Mouse (Mus musculus) spleen, postnatal 10 days (tissue): ENCODE data around the gene Pnkd.
"Not testable (repeated sequence)": the region's sequence is repeated elsewhere in the genome, so short reads cannot be mapped to it uniquely, and the experiment has no call there.

Source experiments
- DNase-seq, 2 experiments: peaks; one replicate each; pipeline ENCODE4 v3.0.0; 2021 to 2022; ENCODE audit warnings: low spot score in 2 of 2

The Pnkd gene

DNA sequence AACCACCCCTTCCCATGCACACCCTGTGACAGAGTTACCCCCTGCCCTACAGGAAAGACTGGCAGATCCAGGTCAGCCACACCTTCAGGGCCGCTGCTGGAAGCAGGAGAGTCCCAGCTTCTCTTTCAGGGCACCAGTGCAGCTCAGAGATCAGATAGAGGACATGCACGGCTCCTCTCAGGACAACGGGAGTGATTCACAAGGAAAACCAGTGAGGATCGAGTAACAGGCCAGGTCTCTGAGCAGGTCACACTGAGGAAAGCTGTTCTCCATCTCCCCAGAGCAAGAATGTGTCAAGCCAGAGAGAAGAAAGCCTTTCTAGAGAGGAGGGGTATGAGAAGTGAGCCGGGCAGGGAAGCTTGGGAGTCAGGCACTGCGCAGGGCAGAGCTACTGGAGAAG, 11.7 kb downstream of the Pnkd start:
- DNase-seq = no peak

DNA sequence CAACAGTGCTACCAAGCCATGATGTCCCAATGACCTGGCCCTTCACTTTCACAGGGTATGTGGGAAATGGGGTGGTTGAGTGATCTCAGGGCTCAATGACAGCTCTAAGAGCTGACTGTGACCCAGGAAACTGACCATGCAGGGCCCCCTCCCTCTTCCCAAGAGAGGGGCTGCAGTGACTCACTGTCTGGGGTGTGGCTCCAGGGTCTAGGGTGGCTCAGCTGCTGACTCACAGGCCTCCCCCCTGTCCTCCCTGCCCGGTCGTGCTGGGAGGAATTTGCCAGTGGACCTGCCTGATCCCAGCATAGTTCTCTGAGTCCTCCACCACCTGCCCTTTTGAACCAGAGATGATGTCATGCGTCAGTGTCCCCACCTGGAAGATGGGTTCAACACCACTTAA, 12.5 kb downstream of the Pnkd start:
- no peak for DNase-seq

GRCm38 (mm10) chr1:74298157-74298750, 13.5 kb downstream of the Pnkd start:
- DNase-seq = no peak

GRCm38 (mm10) chr1:74298996-74299395, 14.3 kb downstream of the Pnkd start:
- DNase-seq = no peak

- no peak for DNase-seq
Observed at GRCm38 (mm10) chr1:74300347-74301110, 15.8 kb downstream of the Pnkd start.

DNA sequence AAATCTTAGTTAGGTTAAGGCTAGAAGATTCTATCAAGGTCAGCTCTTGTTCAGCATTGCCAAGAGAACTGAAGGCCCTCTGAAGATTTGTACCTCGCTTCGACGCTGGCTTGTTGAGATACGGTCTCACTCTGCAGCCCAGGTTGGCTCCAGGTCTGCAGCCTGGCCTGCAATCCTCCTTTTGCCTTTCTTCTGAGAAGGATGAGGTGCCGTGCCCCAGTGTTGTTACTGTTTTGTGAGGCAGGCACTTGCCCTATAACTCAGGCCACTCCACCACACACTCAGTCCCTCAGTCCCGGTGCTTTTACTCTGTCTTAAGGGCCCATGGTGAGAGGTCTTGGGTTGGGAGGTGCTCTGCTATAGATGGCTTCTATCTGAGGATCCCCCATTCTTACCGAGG, 17.5 kb downstream of the Pnkd start:
- no peak for DNase-seq

GRCm38 (mm10) chr1:74302835-74303234, 18.1 kb downstream of the Pnkd start:
- DNase-seq = peak in 1 of 2 experiments; percentile 8

DNA sequence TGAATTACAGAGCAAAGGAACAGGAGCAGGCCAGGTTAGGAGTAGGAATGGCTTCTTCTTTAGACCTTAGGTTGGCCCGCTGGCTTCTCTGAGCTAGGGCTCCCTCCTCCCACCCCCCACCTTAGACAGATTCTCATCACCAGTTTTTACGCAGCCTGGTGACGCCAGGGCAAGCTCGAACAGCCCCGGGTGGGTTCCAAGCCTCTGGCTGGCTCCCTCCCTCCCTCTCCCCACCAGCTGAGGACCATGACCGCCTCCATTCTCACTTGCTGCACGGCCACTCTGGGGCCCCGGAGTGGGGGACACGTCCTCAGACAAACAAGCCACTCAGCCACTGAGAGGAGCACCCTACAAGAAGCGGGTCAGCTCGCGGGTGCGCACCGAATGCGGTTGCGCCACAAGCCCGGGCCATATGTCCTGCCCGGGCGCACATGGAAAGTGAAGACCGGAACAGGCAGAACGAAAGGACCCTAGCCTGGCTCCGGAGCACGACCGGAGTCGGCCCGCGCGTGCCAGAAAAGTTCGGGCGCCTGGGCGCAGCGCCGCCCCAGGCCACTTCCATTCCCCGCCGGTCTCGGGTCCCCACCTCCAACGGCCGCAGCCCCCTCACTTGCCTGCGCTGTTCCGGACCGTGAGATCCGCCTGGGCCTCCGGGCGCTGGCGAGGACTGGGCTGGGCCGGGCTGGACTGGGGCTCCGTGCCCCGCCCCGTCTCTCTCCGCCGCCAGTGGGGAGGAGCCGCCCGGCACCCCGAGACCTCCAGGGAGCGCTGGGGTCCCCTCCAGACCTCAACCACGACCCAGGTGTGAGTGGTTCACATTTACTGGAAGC, 19.0 kb downstream of the Pnkd start:
- DNase-seq = peak; percentile 58 to 71

GRCm38 (mm10) chr1:74304339-74304790, 19.6 kb downstream of the Pnkd start:
- DNase-seq = no peak

DNA sequence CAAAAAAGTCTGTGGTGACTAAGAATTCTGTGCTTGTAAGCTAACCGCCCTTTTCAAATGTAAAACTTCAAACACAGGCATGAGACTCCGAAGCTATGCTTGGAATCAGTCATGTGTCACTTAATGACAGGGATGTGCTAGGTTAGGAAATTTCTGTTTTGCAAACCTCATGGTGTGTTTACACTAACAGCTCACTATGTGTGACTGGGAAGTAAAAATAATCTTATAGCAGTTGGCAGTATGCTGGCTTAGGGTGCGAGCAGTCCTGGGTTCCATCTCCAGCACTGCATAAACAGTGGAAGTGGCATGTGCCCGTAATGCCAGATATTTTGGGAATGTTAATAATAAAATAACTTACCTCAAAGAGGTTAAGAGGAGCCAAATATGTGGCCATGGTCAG, 20.2 kb downstream of the Pnkd start:
- no peak for DNase-seq

GRCm38 (mm10) chr1:74305522-74305921, 20.8 kb downstream of the Pnkd start, which contains the start of gene Tmbim1:
TSS of gene Tmbim1 (minus strand) at chr1:74305622.
- DNase-seq = no peak

- DNase-seq = no peak
Observed at GRCm38 (mm10) chr1:74307146-74307545, 22.4 kb downstream of the Pnkd start.

DNA sequence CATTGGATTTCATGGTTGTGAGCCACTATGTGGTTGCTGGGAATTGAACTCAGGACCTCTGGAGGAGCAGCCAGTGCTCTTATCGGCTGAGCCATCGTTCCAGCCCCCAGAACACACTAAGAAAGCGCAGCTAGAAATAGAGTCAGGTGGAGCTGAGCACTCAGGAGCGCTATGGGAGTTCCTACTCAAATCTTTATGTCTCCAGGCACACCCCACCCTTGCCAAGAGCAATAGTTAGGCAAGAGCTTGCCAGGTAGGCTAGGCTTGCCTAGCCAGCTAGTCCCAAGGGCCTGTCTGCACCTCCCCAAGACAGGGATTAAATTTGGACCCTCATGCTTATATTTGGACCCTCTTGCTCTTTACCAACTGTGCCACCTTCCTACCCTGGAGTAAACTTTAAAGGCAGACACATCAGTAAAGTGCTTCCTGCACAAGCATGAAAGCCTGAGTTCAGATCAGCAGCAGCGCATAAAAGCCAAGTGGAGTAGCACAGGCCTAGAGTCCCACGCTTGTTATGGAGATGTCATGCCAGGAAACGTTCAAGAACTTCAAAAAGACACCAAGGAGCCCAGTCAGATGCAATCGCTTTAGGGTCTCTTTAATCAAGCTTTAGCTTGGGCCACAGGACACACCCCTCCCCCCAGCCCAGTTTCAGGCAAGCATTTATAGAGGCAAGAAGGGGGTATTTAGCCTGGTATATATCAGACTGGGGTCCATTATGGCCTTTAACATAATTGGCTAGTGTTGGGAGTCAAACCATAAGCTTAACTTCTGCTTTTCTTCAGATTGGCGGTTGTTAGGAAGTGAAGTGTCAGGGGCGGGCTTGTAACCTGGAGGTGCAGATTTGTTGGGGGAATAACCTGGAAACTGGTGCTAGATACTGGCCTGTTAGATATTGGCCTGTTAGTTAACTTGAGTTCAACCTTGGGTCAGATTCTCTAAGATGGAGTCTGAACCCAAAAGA, 23.6 kb downstream of the Pnkd start:
- no peak for DNase-seq

DNA sequence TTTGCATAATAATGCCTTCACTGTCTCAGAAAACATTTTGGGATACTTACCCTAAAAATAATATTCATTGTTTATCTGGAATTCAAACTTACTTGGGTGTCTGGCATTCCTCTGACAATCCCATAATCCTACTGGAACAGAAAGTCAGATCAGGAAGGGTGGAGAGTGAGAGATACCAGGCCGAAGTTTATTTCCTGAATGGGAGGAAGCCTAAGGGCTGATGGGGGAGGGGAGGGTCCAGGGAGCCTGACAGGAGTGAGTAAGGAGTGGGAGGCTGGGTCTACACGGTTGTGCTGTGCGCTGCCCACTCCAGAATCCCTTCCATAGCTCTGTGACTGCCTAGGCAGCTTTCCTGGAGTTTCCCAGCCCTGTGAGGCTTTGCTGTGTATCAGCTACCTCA, 25.0 kb downstream of the Pnkd start:
- DNase-seq = no peak

- DNase-seq = peak in 1 of 2 experiments; percentile 57
Observed at GRCm38 (mm10) chr1:74313049-74313692, 28.4 kb downstream of the Pnkd start.

DNA sequence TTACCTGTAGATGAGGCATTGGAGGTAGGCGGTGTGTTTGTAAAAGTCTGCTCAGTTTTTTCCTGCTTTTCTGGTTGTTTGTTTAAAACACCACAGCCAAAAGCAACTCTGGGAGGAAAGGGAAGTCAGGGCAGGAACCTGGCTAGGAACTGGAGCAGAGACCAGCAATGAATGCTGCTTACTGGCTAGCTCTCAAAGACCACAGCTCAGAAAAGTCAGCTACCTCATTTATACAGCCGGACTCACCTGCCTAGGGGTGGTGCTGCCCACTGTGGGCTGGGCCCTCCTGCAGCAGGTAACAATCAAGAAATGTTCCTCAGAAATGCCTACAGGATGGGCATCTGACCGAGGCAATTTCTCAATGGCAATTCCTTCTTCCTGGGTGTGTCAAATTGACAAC, 30.1 kb downstream of the Pnkd start:
- DNase-seq = no peak

- no peak for DNase-seq
Observed at GRCm38 (mm10) chr1:74316114-74316827, 31.5 kb downstream of the Pnkd start.

GRCm38 (mm10) chr1:74318711-74319110, 34.0 kb downstream of the Pnkd start:
- DNase-seq = no peak

DNA sequence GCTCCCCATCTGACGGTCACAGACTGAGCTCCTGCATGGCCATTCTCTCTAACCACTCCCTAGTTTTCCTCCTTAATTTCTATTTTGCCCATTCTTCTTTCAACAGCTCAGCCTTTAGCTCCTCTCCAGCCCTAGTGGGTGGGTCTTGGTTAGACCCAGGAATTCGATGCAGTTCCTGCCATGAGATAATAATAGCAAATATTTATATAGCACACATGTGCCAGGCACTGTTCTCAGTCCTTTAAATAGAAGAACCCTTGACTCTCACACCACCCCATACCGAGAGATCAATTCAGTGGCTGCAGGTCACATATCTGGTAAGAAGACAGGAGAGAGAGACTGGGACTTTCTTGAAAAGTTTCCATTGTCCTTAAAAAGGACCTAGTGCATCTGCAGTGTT, 36.7 kb downstream of the Pnkd start:
- no peak for DNase-seq

DNA sequence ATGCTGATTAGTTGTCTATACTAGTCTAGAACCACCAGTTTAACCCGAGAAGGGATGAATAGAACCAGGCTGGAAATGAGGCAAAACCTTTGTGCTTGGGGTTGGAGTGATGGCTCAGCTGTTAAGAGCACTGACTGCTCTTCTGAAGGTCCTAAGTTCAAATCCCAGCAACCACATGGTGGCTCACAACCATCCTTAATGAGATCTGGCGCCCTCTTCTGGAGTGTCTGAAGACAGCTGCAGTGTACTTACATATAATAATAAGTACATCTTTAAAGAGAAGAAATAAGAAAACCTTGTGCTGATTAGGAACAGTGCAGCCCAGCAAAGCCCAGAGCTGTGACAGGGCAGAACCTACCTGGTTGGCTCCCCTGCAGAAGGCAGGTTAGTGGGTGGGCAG, 42.2 kb downstream of the Pnkd start:
- DNase-seq = not testable (repeated sequence)
